Mouse (Mus musculus): ENCODE results near the gene Dusp1.

The Dusp1 gene

DNA sequence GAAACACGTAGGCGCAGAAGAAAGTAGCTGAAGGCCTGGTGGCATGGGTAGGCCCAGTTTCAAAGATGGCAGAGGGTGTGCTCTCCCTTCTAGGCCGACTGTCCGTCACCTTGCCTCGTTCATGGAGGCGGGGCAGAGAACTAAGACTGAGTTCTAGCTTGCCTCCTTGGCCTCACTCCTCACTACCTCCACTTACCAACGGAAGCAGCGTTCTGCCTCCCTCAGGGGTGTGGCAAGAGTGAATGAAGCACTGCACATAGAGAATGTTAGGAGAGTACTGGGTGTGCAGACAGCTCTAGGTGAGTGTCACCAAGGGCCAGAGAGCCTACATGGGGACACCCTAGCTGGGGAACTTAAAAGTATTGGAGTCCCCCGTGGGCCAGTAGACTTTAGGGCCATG, 21.1 kb upstream of the Dusp1 start:
- DNase-seq, result no peak

DNA sequence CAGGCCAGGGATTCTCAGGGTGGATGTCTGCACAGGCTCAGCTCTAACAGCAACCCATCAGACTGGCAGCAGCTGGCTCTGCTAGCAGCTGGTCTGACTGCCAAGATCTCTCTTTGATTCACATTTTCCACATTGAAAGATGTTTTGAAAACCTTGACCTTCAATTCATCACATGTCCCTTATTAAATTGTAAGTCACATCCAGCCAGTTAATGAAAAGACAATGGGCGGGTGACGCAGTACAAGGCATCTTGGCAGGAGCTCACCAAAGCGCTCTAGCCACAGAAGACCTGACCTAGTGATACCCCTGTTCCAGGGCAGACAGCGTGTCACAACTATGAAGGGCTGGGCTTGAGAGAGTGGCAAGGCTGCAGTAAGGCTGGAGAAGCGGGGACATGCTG, 20.4 kb upstream of the Dusp1 start:
- DNase-seq, result no peak

DNA sequence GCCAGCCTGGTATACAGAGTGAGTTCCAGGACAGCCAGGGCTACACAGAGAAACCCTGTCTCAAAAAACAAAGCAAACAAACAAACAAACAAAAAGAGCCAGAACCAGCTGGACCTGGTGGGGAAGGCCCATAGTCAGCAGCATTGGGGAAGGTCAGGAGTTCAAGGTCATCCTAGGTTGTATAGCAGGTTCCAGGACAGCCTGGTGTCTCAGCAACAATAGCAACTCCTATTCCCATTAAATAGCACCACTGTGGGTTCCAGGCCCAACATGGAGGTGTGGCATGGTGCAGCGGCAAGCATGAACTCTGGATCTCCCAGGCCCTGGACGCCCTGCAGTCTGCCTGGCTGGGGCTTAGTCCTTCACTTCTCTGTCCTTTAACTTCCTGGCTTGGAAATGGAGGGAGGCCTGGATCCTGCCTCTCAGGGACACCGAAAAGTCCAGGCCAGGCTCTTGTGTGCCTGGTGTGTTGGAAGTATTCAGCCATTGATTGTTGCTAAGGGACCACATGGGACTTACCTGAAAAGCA, 19.0 kb upstream of the Dusp1 start:
- DNase-seq, result no peak

DNA sequence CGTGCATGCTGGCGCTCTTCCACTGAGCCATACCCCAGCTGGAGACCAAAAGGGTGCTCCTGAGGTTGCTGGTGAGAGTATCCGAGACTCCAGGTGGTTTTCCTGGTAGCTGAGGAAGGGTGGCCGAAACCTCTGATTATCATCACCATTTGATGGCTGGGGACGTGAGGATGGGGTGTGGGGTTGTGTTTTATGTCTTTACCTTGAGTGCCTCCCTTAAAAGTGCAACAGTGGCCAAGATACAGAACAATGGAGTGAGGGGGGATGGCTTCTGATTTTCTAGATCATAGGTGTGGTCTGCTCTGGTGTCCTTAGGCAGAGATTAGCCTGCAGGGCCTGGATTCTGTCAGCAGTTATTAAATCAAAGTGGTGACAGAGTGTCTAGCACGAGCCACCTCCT, 17.5 kb upstream of the Dusp1 start:
- no peak for DNase-seq

DNA sequence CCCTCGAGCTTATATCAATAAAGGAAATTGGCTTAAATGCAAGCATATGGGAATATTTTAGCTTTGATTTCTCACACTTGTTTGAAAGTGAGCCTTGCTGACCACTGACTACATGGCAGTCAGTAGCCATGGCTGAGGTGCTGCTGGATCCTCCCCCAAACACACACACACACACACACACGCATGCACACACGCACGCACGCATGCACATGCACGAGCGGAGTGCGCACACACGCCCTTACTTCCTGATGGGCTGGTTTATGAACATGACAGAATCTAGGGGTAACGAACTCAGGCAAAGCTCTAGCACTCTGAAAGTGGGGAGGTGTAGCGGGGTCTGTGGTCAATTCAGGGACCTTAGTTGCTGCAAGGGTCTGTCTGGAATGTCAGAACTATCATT, 16.8 kb upstream of the Dusp1 start:
- no peak for DNase-seq

DNA sequence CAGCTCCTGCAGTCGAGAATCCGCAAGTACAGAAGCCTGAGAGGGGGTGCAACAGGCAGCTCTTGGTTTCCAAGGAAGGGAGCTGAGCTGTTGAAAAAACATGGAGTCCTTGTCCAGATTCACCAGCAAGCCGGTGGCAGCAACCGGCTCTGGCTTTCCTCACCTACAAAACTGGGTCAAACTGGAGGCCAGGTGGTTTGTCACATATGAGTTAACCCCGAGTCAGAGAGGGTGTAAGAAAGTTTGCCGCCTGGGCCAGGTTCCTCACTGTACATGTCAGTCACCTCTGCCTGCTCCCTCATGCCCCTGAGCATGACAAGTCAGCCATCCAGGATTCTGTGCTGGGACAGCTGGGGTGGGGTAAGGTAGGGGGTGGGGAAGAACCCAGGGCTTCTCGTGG, 16.2 kb upstream of the Dusp1 start:
- DNase-seq, result peak; percentile 44

DNA sequence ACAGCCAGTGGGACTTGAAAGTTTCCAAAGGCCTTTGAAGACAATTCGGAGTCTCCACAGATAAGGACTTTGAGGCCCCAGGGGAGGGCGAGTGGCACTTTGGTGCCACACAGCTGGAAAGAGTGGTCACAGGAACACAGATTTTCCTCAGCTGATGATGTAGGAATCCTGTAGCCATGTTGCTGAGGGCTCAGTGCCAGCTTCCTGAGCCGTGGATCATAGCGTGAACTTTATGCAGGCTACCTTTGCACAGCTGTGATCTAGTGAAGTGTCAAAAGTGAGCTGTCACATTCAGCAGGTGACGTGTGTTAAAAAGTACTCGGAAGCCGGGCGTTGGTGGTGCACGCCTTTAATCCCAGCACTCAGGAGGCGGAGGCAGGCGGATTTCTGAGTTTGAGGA, 15.4 kb upstream of the Dusp1 start:
- no peak for DNase-seq

DNA sequence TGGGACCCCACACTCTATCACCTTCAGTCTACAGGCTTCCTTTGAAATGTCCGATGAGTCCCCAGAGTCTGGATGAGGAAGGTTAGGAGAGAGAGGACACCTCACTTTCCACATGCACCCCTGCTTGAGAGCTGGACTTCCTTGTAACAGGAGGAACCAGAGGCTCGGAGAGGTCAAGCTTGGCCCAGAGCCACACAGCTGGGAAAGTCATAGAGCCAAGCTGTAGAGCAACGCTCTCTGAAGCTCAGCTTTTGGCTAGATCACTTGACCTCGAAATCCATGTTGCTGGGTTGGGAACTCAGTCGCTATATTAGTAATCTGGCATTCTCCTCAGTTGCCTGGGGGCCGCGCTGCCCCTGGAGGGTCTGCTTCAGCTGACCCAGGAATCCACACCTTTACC, 14.9 kb upstream of the Dusp1 start:
- DNase-seq, result no peak

DNA sequence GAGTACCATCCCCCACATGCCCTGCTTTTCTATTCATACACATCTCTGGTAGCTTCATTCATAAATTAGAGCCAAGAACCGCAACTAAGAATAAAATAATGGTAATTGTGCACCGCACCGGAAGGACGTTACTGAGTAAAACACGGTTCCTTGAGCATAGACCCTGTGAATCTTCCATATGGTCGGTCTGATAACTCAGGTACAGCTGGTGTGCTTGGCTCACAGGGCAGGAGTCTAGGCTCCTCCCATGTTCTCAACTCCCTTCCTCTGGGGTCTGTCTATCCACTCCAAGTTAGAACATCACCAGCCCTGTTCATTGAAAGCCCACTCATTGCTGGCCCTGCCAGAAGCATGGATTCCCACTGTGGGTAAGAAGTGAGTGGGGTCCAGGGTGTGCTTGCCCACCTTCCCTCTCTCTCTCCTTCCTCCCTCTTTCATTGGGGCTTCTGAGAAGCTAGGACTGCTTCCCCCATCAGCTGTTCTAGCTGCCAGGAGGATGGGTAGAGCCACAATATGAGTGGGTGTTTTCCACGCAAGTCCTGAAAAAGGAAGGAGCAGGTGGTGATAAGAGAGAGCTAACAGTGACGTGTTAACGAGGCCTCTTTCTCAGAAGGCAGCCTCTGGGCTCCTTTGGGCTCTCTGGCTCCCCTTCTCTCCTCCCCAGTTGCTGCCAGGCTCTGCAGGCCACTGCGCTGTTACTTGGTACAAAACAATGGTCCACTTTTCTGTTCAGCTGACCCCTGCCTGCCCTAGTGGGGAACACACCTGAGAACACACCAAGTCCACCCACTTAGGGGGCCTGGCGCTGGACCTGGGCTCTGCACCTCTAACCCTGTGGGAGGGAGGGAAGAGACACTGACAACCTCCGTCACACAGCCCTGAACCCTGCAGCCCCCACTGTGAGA, 14.1 kb upstream of the Dusp1 start:
- no peak for DNase-seq

DNA sequence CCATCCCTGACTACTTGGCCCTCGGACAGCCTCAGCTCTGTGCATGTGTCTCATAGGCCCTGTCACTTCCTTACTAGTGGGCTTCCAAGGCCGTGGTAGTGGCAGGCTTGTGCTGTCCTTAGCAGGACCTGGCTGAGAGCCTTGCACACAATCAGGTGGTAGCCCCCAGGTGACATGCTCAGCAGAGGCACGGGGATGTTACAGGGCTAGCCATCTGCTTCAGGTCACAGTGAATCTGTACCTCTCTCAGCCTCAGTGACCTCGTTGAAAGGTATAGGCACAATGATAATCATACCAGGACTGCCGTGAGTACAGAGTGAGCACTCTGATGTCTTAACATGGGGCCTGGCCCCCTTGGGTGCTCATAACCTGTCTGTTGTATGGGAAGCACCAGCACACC, 12.8 kb upstream of the Dusp1 start:
- no peak for DNase-seq

DNA sequence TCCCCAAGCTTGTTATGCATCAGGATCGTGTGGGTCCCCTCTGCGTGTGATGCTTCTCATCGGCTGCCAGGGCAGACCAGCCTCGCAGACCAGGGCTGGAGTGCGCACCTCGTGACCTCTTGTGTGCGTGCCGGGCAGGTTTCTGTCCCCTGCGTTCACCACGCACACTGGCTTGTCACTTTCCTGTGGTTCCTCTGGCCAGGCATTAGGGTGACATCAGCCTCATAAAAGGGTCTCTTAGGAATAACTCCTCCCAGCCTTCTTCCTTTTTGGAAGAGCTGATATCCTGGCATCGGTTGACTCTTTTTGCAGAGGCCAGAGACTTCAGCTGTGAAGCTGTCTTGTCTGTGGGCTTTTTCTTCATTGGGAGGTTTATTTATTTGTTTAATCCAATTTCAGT, 12.2 kb upstream of the Dusp1 start:
- DNase-seq, result no peak

DNA sequence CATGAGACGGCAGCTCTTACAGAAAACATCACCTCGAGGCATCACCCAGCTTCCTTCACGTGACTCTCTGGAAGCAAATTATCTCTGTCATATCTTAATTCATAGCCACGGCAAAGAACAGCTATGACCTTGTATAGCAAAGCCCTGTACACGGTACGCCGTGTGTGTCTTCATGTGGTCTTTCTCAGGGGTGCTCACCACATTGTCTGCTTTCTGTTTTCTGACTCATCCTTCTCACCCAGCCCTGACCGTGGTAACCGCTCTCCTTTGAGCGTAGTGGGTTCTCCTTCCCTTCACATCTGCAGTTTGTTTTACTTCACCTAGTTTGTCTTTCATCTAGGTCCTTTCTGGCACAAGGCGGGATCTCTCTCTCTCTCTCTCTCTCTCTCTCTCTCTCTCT, 10.3 kb upstream of the Dusp1 start:
- DNase-seq, result peak; percentile 43

DNA sequence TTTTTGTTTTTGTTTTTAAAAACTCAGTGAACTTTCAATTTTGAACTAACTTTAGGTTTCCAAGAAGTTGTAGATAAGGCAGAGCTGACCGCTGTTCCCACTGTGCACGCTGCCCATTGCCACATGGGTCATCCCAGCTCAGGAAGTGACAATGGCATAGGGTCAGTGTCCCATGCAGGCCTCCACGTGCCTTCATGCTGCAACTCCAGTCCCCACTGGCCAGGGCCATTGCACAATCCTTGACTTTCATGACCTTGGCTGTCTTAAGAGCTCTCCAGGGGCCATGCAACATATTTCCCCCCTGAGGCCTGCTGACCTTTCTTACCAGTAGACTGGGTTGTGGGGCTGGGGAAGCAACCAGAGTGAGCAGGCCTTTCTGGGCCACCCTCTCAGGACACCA, 9.4 kb upstream of the Dusp1 start:
- no peak for DNase-seq

DNA sequence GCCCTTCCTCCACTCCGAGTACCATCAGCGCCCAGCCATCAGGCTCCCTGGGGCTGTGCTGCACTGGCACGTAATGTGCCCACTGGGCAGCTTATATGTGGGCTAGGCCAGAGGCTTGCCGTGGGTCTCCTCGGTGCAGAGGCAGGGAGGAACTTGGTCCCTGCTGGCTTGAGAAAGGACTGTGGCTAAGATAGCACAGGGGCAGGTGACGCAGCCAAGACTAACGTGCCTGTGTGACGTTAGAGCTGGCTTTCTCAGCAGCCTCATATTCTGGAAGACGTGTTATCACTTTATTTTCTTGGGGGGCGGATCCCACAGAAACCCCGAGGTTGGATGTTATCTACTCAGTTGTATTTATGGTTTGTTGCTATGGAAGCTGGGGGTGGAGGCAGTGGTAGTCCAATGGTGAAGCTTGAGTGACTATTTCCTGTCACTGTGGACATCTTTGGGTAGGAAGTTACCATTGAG, 8.8 kb upstream of the Dusp1 start:
- DNase-seq, result no peak

DNA sequence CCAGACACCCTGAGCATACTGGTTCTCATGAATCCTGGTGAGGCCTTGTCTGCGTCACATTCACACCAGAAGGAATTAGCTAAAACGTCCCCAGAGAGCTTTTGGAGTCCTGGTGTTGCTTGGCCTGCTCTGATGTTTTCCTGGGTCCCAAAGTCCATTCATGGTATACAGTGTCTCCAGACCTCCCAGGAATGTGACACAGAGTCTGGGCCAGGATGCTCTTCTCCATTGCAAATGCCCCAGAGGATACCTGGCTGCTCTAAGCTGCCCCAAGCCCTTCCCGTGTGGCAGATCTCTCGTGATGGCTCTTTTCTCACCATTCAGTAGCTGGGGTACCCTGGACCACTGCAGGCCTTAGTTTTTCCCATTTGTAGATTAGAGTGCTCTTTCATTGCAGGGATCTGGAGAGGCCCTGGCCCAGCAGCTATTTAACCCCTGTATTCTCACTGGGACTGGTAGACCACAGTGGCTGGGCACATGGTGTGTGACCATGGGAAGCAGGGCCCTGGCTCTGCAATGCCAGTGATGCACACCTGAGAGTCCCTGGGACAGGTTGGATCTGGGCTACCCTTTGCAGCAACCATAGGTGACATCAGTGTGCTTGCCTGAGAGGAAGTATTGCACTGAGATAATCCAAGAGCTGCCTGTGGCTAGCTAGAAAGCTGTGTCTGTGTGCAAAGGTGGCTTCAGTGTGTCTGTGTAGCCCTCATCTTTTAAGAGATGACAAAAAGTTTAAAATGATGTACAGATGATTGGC, 7.8 kb upstream of the Dusp1 start:
- no peak for DNase-seq

DNA sequence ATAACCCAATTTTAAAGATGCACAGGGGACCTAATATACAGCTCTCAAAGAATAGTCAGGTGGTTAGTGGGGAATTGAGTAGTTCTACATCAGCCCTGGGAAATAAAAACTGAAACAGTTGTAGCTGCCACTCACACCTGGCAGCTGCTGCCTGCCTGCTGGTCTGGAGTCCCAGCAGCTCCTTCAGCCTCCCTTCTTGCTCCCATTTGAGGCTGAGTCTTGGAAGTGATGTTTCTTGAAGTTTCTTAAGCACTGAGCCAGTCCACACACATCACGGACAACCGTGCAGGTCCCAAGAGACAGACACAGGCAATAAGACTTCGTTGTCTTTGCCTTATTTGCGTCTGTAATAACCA, 5.9 kb upstream of the Dusp1 start:
- DNase-seq, result no peak

DNA sequence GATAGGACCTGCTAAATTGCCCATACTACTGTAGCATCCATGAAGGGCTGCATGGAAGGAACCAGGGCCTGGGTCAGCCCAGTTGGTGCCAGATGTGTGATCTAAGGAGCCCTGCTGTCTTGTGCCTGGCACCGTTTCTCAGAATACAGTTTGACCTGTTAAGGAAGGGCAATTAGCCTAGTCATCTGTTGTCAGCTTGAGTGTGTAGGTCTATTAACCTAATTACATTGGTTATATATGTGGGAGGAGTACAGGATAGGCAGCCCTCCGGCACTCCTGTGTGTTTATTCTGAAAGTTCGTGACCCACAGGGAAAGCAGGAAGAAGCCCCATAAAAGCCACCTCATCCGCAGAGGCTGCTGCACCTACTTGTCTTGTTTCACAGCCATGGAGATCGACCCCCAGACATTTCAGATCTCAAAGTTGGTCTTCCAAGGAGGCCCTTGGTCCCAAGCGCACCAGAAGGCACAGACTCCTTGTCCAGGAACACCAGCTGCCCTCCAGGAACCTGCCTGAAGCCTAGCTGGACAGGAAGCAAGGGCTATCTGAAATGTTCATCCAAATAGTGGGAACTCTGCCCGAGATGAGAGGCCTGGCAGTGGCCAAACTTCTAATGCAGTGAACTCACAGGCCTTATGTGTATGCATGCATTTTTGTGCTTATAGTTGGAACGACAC, 5.4 kb upstream of the Dusp1 start:
- no peak for DNase-seq

DNA sequence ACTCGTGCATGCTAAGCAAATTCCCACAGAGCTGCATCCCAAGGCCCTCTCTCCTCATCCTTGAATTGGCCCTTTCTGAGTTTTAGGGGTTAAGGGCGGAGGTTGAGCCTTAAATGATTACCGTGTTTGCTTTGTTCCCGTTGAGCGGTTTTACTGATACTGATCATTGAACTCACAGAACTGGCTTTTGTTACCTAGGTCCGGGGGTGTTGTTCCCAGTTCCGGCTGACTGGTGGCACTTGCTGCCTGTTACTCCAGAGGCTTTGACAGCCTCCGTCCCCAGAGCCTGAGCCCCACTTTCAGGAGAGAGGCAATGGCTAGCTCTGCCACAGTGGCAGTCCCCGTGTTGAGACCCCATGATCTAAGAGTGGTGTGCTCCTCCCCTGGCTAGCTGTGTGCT, 2.5 kb upstream of the Dusp1 start:
- DNase-seq, result no peak

DNA sequence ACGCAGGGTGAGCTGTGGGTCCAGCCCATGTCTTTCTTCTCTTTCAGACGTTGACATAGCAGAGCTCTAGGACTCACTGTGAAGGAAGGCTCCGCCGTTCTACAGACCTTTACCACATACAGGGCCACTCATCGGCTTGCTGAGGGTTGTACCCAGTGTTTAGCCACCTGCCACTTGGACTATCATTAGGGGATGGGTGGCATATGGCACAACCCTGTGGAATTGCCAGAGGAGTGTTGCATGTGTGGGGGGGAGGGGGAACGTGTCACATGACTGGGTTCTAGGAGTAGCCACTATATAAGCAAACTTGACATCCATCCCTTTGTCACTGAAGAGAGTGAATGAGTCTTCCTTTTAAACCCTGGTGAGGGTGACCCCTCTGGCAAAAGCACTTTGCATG, 1.5 kb upstream of the Dusp1 start:
- DNase-seq, result no peak

DNA sequence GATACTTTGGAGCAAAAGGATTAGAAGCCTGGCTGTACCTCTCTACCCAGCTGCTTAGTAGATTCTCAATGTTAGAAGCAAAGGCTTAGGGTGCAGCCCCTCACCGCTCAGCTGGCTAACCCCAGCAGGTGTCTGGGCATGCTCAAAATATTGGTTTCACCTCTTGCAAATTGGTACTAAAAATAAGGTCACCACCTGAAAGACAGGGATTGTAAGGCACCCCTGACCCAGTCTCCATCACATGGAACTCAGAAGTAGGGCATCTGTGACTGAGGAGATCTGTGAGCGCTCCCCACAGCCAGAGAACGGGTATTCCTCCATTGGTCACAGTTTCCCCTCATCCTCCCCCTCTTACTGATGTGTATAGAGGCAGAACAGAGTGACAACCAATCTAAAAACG, 364 bp upstream of the Dusp1 start:
- no peak for DNase-seq

DNA sequence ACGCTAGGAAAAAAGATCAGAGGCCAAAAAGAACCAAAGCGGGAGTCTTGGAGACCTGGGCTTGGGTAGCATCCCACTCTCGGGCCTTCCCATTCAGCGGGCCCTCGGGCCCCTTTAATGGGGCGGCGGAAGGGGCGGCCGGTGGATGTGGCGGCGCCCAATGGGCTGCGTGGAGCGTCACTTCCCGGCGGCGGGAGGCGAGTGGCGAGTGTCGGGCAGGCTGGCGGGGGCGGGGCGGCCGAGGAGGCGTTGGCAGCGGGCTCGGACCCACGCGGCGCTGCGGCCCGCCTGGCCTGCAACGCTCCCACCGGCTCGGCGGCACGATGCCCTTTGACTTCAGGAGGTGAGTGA, 663 bp downstream of the Dusp1 start, which contains the start of gene Ergic1:
Ergic1 (plus strand) TSS at position 200 of the 351 bp plus-strand sequence.
- peak; percentile 92 for DNase-seq

DNA sequence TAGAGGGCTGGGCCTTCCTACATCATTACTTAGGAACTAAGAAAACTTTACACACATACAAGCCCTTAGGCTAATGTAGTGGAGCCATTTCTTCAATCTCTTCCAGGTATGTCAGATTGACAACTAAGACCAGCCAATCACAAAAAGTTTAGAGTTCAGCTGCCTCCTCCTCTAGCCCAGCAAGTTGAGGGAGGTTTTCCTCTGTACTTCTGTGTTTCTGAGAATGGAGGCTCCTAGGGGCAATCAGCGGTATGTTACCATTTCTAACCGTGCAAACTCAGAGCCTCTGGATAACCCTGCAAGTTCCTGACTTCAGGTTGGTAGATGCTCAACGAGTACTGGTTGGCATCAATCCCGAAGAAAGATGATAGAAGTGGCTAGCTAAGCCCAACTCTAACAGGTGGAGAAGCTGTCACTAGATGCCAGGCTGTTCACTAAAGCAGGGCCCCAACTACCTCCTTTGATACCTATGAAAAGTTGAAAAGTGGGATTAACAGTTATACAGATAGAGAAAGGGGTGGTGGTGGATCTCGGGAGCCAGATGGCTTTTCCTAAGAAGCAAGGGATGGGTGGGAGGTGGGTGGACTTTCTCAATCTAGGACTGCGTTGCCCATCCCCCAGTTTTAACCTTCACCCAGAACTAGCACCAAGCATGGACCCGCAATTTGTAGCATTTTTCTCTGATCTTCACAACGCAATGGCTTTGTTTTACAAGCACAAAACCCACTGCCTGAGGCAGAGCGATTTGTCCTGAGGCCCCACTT, 1.2 kb downstream of the Dusp1 start:
- DNase-seq, result no peak

DNA sequence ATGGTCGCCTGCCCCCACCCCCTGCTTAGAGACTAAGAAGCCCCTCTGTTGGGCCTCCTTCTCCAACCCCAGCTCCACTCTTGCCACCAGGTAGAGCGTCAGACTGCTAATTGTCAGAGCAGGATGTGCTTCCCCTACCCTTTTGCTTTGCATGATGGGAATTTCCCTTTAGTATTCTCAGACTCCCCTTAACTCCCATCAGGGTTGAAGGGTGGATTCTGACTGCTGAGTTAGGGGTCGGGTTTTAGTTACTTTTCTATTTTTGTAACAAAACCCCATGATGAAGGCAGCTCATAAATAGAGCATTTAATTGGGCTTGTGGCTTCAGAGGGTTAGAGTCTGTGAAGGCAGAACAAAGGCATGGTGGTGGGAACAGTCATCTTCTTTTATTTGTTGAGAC, 8.9 kb downstream of the Dusp1 start:
- no peak for DNase-seq
